Mouse (Mus musculus): ENCODE results near the gene Gpc6. TPM values are rescaled to one million over a fixed set of nuclear protein-coding genes. Genes with fewer than 3 reads are reported as not detected.

The Gpc6 gene
- polyA plus RNA-seq, 1 experiment from 2014 or later: 86.1 TPM

DNA sequence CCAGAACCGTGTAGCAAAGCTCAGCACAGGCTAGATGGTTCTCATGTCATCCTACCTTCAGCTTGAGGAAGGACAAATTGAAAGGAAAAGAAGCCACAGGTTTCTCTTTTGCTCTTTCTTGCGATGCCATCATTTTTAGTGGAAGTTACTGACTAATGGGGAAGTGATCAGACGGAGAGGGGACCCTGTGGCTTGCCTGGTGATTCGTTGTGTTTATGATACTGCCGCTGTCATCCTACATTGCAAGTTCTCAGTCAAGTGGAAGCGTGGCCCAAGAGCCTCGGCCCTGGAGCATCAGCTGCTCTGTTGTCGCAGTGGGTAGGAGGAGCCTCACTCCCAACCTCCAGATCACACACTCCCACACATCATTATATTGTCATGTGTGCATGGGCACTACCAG lies 1065.1 kb downstream of the Gpc6 start:
- no peaks in the 10 kb centered on the region for H3K4me1 ChIP-seq (ENCODE audit: control insufficient read depth, insufficient read depth, low read length)
- H3K27me3 ChIP-seq (ENCODE audit: control insufficient read depth, insufficient read depth, low read length): no peaks in the 10 kb centered on the region
- H3K4me3 ChIP-seq (ENCODE audit: low read depth, low read length): no peak overlapping the region
- H3K9me3 ChIP-seq (ENCODE audit: control insufficient read depth, low read depth, low read length): no peaks in the 10 kb centered on the region
- H3K4me2 ChIP-seq (replicated peaks; ENCODE audit: low read depth, low read length): no peak overlapping the region
- no peaks in the 10 kb centered on the region for H3K36me3 ChIP-seq (ENCODE audit: control insufficient read depth, insufficient read depth, low read length)
- 69% methylated on average over 8 of the region's 8 CpGs for WGBS
- no peak overlapping the region for H3K9ac ChIP-seq (replicated peaks; ENCODE audit: low read depth, low read length)
- H3K27ac ChIP-seq (ENCODE audit: low read length): no peak overlapping the region
- ATAC-seq (ENCODE audit: insufficient number of reproducible peaks, insufficient read depth, low FRiP score, low read depth): no peak

DNA sequence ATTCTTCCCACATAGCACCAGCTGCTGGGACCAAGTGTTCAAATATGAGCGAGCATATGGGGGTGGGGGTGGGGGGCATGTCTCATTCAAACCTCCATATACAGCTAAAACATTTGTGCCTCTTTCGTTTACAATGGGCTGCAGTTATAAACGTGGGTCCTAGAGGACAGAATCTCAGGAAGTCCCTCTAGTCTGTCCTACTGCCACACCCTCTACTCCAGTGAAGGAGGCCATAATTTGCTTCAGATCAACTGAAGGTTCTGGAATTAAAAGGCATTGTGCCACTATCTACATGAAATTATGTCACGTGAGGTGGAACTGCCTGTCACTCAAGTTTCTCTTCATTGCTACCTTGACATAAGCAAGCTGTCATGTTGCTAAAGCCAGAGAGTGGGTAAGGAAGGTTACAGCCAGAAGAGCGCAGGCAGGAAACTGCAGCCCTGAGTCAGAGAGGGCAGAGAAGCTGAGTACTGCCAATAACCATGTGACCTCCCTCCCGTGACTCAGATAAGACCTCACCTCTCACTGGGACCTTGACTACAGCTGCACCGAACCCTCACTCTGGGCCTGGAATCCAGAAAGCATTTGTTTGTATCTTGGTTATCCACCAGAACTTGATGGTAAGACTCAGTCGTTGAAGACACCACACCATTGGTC lies 1067.6 kb downstream of the Gpc6 start:
- no peaks in the 10 kb centered on the region for H3K36me3 ChIP-seq (ENCODE audit: control insufficient read depth, insufficient read depth, low read length)
- no peak overlapping the region for H3K27ac ChIP-seq (ENCODE audit: low read length)
- 62% methylated on average over 8 of the region's 8 CpGs for WGBS
- no peaks in the 10 kb centered on the region for H3K4me1 ChIP-seq (ENCODE audit: control insufficient read depth, insufficient read depth, low read length)
- no peak for ATAC-seq (ENCODE audit: insufficient number of reproducible peaks, insufficient read depth, low FRiP score, low read depth)
- no peak overlapping the region for H3K4me3 ChIP-seq (ENCODE audit: low read depth, low read length)
- H3K9ac ChIP-seq (replicated peaks; ENCODE audit: low read depth, low read length): no peak overlapping the region
- no peaks in the 10 kb centered on the region for H3K9me3 ChIP-seq (ENCODE audit: control insufficient read depth, low read depth, low read length)
- no peak overlapping the region for H3K4me2 ChIP-seq (replicated peaks; ENCODE audit: low read depth, low read length)
- H3K27me3 ChIP-seq (ENCODE audit: control insufficient read depth, insufficient read depth, low read length): no peaks in the 10 kb centered on the region

DNA sequence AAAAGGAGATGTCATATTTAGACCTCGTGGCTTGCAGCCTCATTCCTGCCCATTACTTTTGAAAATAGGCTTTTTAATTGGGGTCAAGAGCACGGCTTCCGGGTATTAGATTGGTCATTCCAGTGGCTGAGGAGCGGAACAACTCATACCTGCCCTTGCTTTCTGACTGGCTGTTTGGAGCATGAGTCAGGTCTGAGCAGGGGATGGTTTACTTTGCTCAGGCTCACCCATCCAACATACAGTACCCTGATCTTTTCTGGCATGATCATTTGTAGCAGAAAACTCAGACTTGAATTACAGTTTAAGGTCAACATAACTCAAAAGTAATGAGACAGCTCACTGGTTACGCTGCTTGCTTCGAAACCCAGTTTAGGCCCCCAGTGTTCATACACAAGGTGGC lies 1068.7 kb downstream of the Gpc6 start:
- Histone ChIP-seq H3K4me3 (ENCODE audit: low read depth, low read length) (no peak overlapping the region), H3K27ac (ENCODE audit: low read length) (no peak overlapping the region), H3K9me3 (ENCODE audit: control insufficient read depth, low read depth, low read length) (no peaks in the 10 kb centered on the region), H3K9ac (replicated peaks; ENCODE audit: low read depth, low read length) (no peak overlapping the region), H3K36me3 (ENCODE audit: control insufficient read depth, insufficient read depth, low read length) (no peaks in the 10 kb centered on the region), H3K4me2 (replicated peaks; ENCODE audit: low read depth, low read length) (no peak overlapping the region), H3K4me1 (ENCODE audit: control insufficient read depth, insufficient read depth, low read length) (no peaks in the 10 kb centered on the region), H3K27me3 (ENCODE audit: control insufficient read depth, insufficient read depth, low read length) (no peaks in the 10 kb centered on the region)
- 84% methylated on average over 6 of the region's 6 CpGs for WGBS
- no peak for ATAC-seq (ENCODE audit: insufficient number of reproducible peaks, insufficient read depth, low FRiP score, low read depth)

DNA sequence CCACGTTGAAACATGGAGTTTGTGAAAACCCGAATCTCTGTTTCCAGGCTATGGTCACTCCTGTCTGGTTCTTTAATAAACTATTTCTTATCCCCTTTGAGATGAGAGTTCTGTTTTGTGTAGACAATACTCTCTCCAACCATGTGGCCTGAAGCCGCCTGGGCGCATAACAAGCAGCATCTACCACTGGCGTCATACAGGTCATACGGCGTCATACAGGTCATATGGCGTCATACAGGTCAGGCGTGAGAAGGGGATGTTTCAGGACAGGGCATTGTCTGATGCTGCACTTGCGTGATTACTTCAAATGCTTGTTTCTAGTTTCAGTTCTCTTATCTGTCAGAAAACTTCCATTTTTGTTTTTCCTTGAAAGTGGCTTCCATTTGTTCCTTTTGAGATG lies 1079.3 kb downstream of the Gpc6 start:
- H3K4me1 ChIP-seq (ENCODE audit: control insufficient read depth, insufficient read depth, low read length): peaks cover 17% of the 10 kb centered on the region; the same call in 1 of the 2 replicates
- no peak for ATAC-seq (ENCODE audit: insufficient number of reproducible peaks, insufficient read depth, low FRiP score, low read depth)
- no peaks in the 10 kb centered on the region for H3K9me3 ChIP-seq (ENCODE audit: control insufficient read depth, low read depth, low read length)
- H3K4me2 ChIP-seq (replicated peaks; ENCODE audit: low read depth, low read length): no peak overlapping the region
- H3K27me3 ChIP-seq (ENCODE audit: control insufficient read depth, insufficient read depth, low read length): no peaks in the 10 kb centered on the region
- H3K4me3 ChIP-seq (ENCODE audit: low read depth, low read length): no peak overlapping the region
- no peak overlapping the region for H3K9ac ChIP-seq (replicated peaks; ENCODE audit: low read depth, low read length)
- WGBS: 89% methylated on average over 10 of the region's 10 CpGs
- no peak overlapping the region for H3K27ac ChIP-seq (ENCODE audit: low read length)
- H3K36me3 ChIP-seq (ENCODE audit: control insufficient read depth, insufficient read depth, low read length): no peaks in the 10 kb centered on the region

DNA sequence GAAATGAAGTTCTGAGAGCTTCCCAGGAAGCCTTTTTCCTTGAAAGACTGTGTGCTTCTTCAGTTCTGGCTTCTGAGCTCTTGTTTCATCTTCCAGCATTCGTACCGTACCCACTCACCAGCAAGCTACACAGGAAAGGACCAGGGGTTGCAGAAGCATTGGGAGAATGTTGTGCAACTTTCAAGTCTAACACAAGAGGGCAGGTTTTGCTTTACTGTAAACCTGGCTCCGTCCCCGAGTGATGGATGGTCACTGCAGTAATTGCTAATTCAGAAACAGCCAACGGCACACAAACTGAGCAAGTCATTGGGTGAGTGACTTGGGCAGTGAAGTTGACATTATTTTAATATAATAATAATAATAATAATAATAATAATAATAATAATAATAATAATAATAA lies 1080.6 kb downstream of the Gpc6 start:
- Histone ChIP-seq H3K27me3 (ENCODE audit: control insufficient read depth, insufficient read depth, low read length) (no peaks in the 10 kb centered on the region), H3K36me3 (ENCODE audit: control insufficient read depth, insufficient read depth, low read length) (no peaks in the 10 kb centered on the region), H3K9ac (replicated peaks; ENCODE audit: low read depth, low read length) (no peak overlapping the region), H3K4me1 (ENCODE audit: control insufficient read depth, insufficient read depth, low read length) (peaks cover 13% of the 10 kb centered on the region; the same call in 1 of the 2 replicates), H3K4me3 (ENCODE audit: low read depth, low read length) (no peak overlapping the region), H3K27ac (ENCODE audit: low read length) (no peak overlapping the region), H3K9me3 (ENCODE audit: control insufficient read depth, low read depth, low read length) (no peaks in the 10 kb centered on the region), H3K4me2 (replicated peaks; ENCODE audit: low read depth, low read length) (no peak overlapping the region)
- no peak for ATAC-seq (ENCODE audit: insufficient number of reproducible peaks, insufficient read depth, low FRiP score, low read depth)
- 10% methylated on average over 5 of the region's 5 CpGs for WGBS

DNA sequence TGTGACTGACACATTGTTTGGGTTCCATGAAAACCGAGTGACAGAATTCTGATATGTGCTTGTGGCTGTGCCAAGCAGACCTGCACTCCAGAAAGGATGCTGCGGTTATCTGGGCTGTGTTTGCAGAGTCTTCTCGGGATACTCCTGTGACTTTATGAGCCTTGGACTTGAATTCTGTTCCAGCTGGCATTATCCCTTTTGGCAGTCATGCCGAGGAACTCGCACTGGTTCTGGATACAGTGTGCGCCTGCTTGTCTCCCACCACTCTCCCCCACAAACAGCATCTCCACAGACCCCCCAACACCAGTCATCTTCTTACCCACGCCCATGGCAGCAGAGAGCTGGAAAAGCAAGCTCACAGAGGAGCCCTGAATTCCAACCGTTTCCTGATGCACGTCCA lies 1084.4 kb downstream of the Gpc6 start:
- H3K27me3 ChIP-seq (ENCODE audit: control insufficient read depth, insufficient read depth, low read length): no peaks in the 10 kb centered on the region
- H3K36me3 ChIP-seq (ENCODE audit: control insufficient read depth, insufficient read depth, low read length): no peaks in the 10 kb centered on the region
- H3K4me2 ChIP-seq (replicated peaks; ENCODE audit: low read depth, low read length): no peak overlapping the region
- WGBS: 71% methylated on average over 9 of the region's 9 CpGs
- H3K27ac ChIP-seq (ENCODE audit: low read length): no peak overlapping the region
- H3K9ac ChIP-seq (replicated peaks; ENCODE audit: low read depth, low read length): no peak overlapping the region
- no peaks in the 10 kb centered on the region for H3K9me3 ChIP-seq (ENCODE audit: control insufficient read depth, low read depth, low read length)
- H3K4me1 ChIP-seq (ENCODE audit: control insufficient read depth, insufficient read depth, low read length): no peaks in the 10 kb centered on the region
- H3K4me3 ChIP-seq (ENCODE audit: low read depth, low read length): no peak overlapping the region
- ATAC-seq (ENCODE audit: insufficient number of reproducible peaks, insufficient read depth, low FRiP score, low read depth): no peak

DNA sequence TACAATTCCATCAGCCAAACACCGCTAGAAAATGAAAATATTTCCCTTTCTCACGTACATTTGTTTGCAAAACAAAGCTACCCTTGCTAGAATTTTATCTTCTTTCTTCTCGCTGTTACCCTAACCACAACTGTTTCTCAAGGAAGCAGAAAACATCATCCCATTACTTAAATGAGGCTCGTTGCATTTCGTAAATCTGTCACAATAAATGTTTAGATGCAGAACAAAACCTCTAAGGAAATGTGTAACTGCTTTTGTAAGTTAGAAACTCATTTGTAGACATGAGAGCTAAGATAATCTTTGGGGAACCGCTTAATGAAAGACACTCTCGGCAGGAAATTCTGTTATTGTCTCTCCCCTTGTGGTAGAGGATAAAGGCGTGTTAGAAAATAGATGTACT lies 1088.1 kb downstream of the Gpc6 start:
- no peak overlapping the region for H3K27ac ChIP-seq (ENCODE audit: low read length)
- no peaks in the 10 kb centered on the region for H3K27me3 ChIP-seq (ENCODE audit: control insufficient read depth, insufficient read depth, low read length)
- no peak overlapping the region for H3K4me2 ChIP-seq (replicated peaks; ENCODE audit: low read depth, low read length)
- 85% methylated on average over 8 of the region's 8 CpGs for WGBS
- H3K9ac ChIP-seq (replicated peaks; ENCODE audit: low read depth, low read length): no peak overlapping the region
- no peaks in the 10 kb centered on the region for H3K4me1 ChIP-seq (ENCODE audit: control insufficient read depth, insufficient read depth, low read length)
- no peak overlapping the region for H3K4me3 ChIP-seq (ENCODE audit: low read depth, low read length)
- ATAC-seq (ENCODE audit: insufficient number of reproducible peaks, insufficient read depth, low FRiP score, low read depth): no peak
- no peaks in the 10 kb centered on the region for H3K9me3 ChIP-seq (ENCODE audit: control insufficient read depth, low read depth, low read length)
- no peaks in the 10 kb centered on the region for H3K36me3 ChIP-seq (ENCODE audit: control insufficient read depth, insufficient read depth, low read length)

DNA sequence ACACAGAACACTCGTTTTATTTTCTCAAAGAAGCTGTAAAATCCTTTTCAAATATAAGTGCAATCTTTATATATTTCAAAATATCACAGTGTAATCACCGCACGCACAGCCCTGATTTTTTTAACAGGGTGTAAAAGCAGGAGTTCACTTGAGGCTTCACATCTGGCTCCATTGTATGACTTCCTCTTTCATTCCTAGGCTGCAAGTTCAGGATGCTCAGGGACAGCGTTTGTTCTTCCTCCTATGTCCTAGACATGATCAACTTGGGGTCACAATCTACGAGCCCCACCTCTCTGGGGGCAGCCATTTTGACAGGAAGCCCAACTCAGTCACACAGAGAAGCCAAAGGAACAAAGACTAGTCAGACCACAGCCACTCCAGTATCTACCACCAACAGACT lies 1094.2 kb downstream of the Gpc6 start:
- no peaks in the 10 kb centered on the region for H3K9me3 ChIP-seq (ENCODE audit: control insufficient read depth, low read depth, low read length)
- no peaks in the 10 kb centered on the region for H3K4me1 ChIP-seq (ENCODE audit: control insufficient read depth, insufficient read depth, low read length)
- ATAC-seq (ENCODE audit: insufficient number of reproducible peaks, insufficient read depth, low FRiP score, low read depth): no peak
- H3K9ac ChIP-seq (replicated peaks; ENCODE audit: low read depth, low read length): no peak overlapping the region
- H3K4me2 ChIP-seq (replicated peaks; ENCODE audit: low read depth, low read length): no peak overlapping the region
- no peak overlapping the region for H3K27ac ChIP-seq (ENCODE audit: low read length)
- H3K27me3 ChIP-seq (ENCODE audit: control insufficient read depth, insufficient read depth, low read length): no peaks in the 10 kb centered on the region
- WGBS: 59% methylated on average over 5 of the region's 5 CpGs
- H3K36me3 ChIP-seq (ENCODE audit: control insufficient read depth, insufficient read depth, low read length): no peaks in the 10 kb centered on the region
- no peak overlapping the region for H3K4me3 ChIP-seq (ENCODE audit: low read depth, low read length)

DNA sequence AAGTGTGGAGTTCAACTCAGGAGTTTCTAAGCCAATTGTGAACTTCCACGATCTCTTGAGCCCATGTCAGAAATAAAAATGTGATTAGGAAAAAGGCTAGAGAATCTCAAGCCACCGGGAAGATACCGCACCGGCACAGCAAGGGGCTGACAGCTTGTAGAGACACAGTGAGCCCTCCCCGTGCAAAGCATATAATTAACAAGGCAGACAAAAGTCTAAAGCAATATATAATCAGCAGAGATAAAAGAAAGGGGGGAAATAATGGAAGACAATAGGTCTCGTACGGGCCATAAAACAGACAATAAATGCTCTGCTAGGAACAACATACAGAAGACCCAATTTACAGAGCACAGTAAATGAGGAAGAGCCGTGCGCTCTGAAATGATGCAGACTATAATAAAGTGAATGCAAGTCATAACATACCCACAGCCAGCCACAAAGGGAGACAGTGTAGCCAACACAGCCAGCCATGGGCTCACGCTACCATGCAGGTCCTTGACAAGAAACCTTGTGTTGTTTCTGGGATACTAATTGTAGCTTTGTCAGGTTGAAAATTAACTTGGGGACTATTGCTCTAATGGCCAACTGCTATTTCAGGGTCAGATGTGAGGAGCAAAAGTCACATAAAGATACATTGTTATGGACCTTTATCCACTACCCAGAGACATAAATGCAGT lies 1096.9 kb downstream of the Gpc6 start:
- H3K27ac ChIP-seq (ENCODE audit: low read length): no peak overlapping the region
- H3K4me2 ChIP-seq (replicated peaks; ENCODE audit: low read depth, low read length): no peak overlapping the region
- no peak overlapping the region for H3K9ac ChIP-seq (replicated peaks; ENCODE audit: low read depth, low read length)
- WGBS: 77% methylated on average over 10 of the region's 10 CpGs
- no peaks in the 10 kb centered on the region for H3K9me3 ChIP-seq (ENCODE audit: control insufficient read depth, low read depth, low read length)
- no peak for ATAC-seq (ENCODE audit: insufficient number of reproducible peaks, insufficient read depth, low FRiP score, low read depth)
- no peaks in the 10 kb centered on the region for H3K4me1 ChIP-seq (ENCODE audit: control insufficient read depth, insufficient read depth, low read length)
- H3K36me3 ChIP-seq (ENCODE audit: control insufficient read depth, insufficient read depth, low read length): no peaks in the 10 kb centered on the region
- no peaks in the 10 kb centered on the region for H3K27me3 ChIP-seq (ENCODE audit: control insufficient read depth, insufficient read depth, low read length)
- no peak overlapping the region for H3K4me3 ChIP-seq (ENCODE audit: low read depth, low read length)

All from stomach, embryonic 14.5 days (tissue).